Mouse (Mus musculus) forebrain, embryonic 14.5 days (tissue): ENCODE measurements around the gene Arid1a. TPM values are rescaled to one million over a fixed set of nuclear protein-coding genes. Genes with fewer than 3 reads are reported as not detected.
A peak's percentile ranks its signal among the peaks of the same experiment; 100 is the strongest.

ENCODE experiments used
- ATAC-seq: fragments of 200-750 bp; cut with Nextera tagmentation; 2 replicates; pipeline ENCODE4 v1.8.0; 2017; ENCODE audit warnings: mild to moderate bottlenecking, moderate library complexity
- DNase-seq: peaks from one replicate; pipeline ENCODE4 v3.0.0-alpha.2; 2015; ENCODE audit warnings: low spot score
- H3K27ac ChIP-seq: fragments of 300-500 bp; sonication (generic); 2 replicates; pipeline ENCODE4 v1.5.1; 2014; ENCODE audit warnings: low read depth, mild to moderate bottlenecking, control low read depth, low read length, moderate library complexity
- H3K27me3 ChIP-seq: fragments of 300-500 bp; sonication (generic); replicated peaks from 2 replicates; pipeline ENCODE4 v1.6.1; 2014; ENCODE audit warnings: low read length, control low read depth, mixed read lengths; ENCODE audit not compliant: control insufficient read depth, insufficient read depth
- H3K36me3 ChIP-seq: fragments of 300-500 bp; sonication (generic); 2 replicates; pipeline ENCODE4 v1.6.1; 2014; ENCODE audit warnings: low read length, control low read depth; ENCODE audit not compliant: control insufficient read depth, insufficient read depth
- H3K4me1 ChIP-seq: fragments of 300-500 bp; sonication (generic); 2 replicates; pipeline ENCODE4 v1.6.1; 2014; ENCODE audit warnings: antibody characterized with exemption, low read length, control low read depth; ENCODE audit not compliant: control insufficient read depth, insufficient read depth
- H3K4me2 ChIP-seq: fragments of 300-500 bp; sonication (generic); 2 replicates; pipeline ENCODE4 v1.6.1; 2014; ENCODE audit warnings: mild to moderate bottlenecking, control low read depth, low read length
- H3K4me3 ChIP-seq: fragments of 300-500 bp; sonication (generic); 2 replicates; pipeline ENCODE4 v1.5.1; 2014; ENCODE audit warnings: low read depth, low read length, control low read depth
- H3K9ac ChIP-seq: fragments of 300-500 bp; sonication (generic); 2 replicates; pipeline ENCODE4 v1.6.1; 2014; ENCODE audit warnings: mild to moderate bottlenecking, low read length, control low read depth, moderate library complexity
- H3K9me3 ChIP-seq: fragments of 300-500 bp; sonication (generic); replicated peaks from 2 replicates; pipeline ENCODE4 v1.6.1; 2016; ENCODE audit warnings: low read length, control low read depth, mixed read lengths; ENCODE audit not compliant: control insufficient read depth
- WGBS: fragments of 180-500 bp; shearing (Covaris S2); extraction: QIAGEN DNeasy Blood & Tissue Kit; methylation state at CpG from one replicate; pipeline ENCODE4 v1.1.7; 2014; 5-methylcytosine and 5-hydroxymethylcytosine counted together
- polyA plus RNA-seq: library from polyadenylated mRNA; unstranded; fragments of >200 nt; fragmentation: Nextera tagmentation; extraction: Ambion mirVana; gene quantifications from 2 replicates; pipeline ENCODE4 v1.2.1, GENCODE M21; 2014

Gene Arid1a
- polyA plus RNA-seq, 1 experiment from 2014 or later = 30.9 TPM

DNA sequence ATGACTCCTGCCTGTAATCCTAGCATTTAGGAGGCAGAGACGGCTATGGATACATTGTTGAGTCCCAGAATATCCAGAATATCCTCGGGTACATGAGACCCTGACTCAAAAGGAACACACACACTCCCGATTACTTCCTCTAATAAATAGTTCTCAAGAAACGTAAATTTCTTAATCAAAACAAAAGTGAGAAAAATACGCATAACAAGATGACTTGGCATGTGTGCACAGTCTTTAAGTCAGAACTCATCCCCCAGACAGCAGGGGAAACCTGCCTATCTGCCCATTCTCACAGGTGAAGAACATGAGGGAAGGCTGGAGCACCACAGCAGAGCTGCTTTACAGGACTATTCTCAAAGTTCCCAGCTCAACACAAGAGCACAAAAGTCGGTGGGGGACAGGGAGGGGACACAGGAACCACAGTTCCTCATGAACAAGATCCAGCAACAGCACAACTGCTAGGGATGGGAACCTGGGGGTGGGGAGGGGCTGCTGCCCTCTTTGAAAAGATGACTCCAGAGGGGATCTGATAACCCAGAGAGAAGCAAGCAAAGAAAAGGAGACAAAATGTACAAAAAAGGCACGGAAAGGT lies 6.3 kb downstream of the Arid1a start:
- WGBS = 31% methylated on average over 7 of the region's 7 CpGs
- Histone ChIP-seq H3K4me2 (peak overlapping the region; percentile 84), H3K27me3 (no peaks in the 10 kb centered on the region), H3K27ac (no peak overlapping the region), H3K9ac (peak overlapping the region; percentile 100), H3K4me1 (peaks cover 38% of the 10 kb centered on the region), H3K4me3 (peak overlapping the region; percentile 100), H3K36me3 (peaks cover 12% of the 10 kb centered on the region; the same call in 1 of the 2 replicates), H3K9me3 (no peaks in the 10 kb centered on the region)
- DNase-seq = no peak
- ATAC-seq = no peak

DNA sequence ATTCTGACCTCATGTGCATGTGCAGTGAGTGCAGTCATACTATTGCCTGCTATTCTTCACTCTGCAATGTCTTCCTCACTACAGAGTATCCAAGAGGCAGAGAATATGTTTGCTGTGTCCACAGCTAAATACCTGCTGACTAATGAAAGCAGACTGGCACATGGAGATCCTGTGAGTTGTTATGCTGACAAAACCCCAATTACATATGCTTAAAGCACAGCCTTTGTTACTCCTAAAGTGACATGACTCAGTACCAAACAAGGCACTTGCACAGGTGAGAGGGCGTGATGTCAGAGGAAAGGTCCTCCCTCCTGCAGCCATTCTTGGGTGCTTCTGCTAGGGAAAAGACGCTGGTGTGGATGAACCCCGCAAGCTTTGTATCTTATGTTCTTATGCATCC lies 21.3 kb downstream of the Arid1a start:
- H3K4me3 ChIP-seq = no peak overlapping the region
- 86% methylated on average over 3 of the region's 3 CpGs for WGBS
- H3K9me3 ChIP-seq = no peaks in the 10 kb centered on the region
- no peak overlapping the region for H3K4me2 ChIP-seq
- ATAC-seq (no peak), DNase-seq (no peak)
- peaks cover 20% of the 10 kb centered on the region for H3K36me3 ChIP-seq
- peaks cover 41% of the 10 kb centered on the region for H3K4me1 ChIP-seq
- H3K27me3 ChIP-seq = no peaks in the 10 kb centered on the region
- H3K27ac ChIP-seq = no peak overlapping the region
- H3K9ac ChIP-seq = no peak overlapping the region

DNA sequence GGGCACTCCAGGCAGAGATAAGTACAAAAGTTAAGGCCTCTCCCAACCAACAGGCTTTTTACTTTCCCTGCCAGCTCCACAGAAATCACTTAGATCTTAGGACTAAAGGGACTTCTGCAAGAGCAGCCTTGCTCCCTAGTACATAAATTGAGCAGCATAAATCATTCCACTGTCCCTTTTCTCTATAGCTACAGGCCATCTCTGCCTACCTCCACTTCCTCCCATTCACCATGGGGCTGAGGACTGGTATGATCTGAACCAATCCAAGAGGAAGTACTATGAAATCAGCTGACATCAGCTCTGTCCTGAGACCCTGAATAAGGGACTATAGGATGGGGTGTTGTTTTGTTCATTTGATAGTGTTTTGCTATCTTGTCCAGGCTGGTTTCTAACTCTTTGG lies 26.4 kb downstream of the Arid1a start:
- DNase-seq = no peak
- ATAC-seq = peak; percentile 9
- H3K4me2 ChIP-seq = peak overlapping the region; percentile 49
- H3K4me3 ChIP-seq = no peak overlapping the region; the same call in 1 of the 2 replicates
- H3K9ac ChIP-seq = peak overlapping the region; percentile 54
- H3K27ac ChIP-seq = peak overlapping the region; percentile 94
- H3K9me3 ChIP-seq = no peaks in the 10 kb centered on the region
- peaks cover 69% of the 10 kb centered on the region for H3K4me1 ChIP-seq
- no peaks in the 10 kb centered on the region for H3K27me3 ChIP-seq
- peaks cover 8% of the 10 kb centered on the region; the same call in 1 of the 2 replicates for H3K36me3 ChIP-seq

DNA sequence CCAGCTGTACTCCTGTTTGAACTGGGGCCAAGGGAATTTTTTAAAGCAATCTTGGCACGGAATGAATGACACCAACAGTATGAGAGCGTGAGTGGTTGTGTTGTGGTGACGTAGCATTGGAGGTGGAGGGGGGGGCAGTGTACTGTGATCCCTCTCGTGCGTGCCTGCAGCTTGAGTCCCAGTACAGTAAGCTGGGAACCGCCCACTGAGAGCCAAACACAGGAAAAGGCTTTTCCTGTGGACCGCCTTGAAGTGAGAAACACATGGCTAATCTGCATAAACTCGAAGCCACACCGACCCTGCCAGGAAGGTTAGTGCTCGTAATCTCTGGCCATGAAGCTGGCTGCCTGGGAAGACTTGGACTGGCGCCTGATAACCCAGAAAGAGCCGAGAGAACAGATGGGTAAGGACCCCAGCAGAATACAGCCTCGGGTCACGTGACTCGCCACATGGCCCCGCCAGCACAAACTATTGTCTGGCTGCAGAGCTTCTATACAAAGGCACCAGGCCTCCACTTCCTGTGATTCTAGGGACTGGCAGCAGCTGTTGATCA lies 27.0 kb downstream of the Arid1a start:
- WGBS = under 1% methylated on average over 16 of the region's 16 CpGs

GRCm38 (mm10) chr4:133729007-133729406 lies 27.6 kb downstream of the Arid1a start:
- H3K9me3 ChIP-seq = no peaks in the 10 kb centered on the region
- WGBS = 42% methylated on average over 6 of the region's 6 CpGs
- peaks cover 65% of the 10 kb centered on the region for H3K4me1 ChIP-seq
- H3K27me3 ChIP-seq = no peaks in the 10 kb centered on the region
- H3K4me2 ChIP-seq = peak overlapping the region; percentile 49
- H3K27ac ChIP-seq = peak overlapping the region; percentile 94
- 0 out of 2 replicates have a peak overlapping the region, but pooled peaks have one; percentile 6 for H3K4me3 ChIP-seq
- H3K9ac ChIP-seq = no peak overlapping the region
- ATAC-seq (no peak), DNase-seq (peak; percentile 55)
- H3K36me3 ChIP-seq = 0 out of 2 replicates have a peak, but pooled peaks cover 4% of the 10 kb centered on the region

More for the DNA sequence above, 27.0 kb downstream of the Arid1a start:
- H3K27ac ChIP-seq = peak overlapping the region; percentile 94
- H3K4me2 ChIP-seq = peak overlapping the region; percentile 49
- peaks cover 4% of the 10 kb centered on the region; the same call in 1 of the 2 replicates for H3K36me3 ChIP-seq
- H3K4me3 ChIP-seq = no peak overlapping the region; the same call in 1 of the 2 replicates
- H3K4me1 ChIP-seq = peaks cover 69% of the 10 kb centered on the region
- peak; percentile 95 for ATAC-seq
- no peaks in the 10 kb centered on the region for H3K27me3 ChIP-seq
- peak overlapping the region; percentile 54 for H3K9ac ChIP-seq
- peak; percentile 98 for DNase-seq
- no peaks in the 10 kb centered on the region for H3K9me3 ChIP-seq

DNA sequence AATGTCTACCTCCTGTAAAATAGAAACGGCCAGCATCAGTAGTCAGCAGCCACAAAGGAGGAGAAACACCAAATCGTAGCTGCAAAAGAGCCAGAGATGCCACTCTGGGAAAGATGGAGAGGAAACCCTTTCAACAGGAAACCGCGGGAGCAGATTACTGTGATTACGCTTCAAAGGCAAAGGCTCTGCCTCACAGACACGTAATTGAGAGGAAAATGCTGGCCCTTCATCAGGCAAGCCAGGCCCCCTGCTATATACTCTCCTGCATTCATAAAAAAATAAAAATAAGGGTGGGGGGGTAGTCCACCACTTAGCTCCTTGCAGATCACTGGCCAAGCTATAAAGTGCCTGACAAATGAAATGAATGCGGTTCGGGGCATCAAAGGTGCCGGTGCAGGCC lies 28.3 kb downstream of the Arid1a start:
- ATAC-seq (no peak), DNase-seq (peak; percentile 59)
- Histone ChIP-seq H3K4me2 (peak overlapping the region; percentile 49), H3K27ac (peak overlapping the region; percentile 94), H3K4me3 (no peak overlapping the region), H3K27me3 (no peaks in the 10 kb centered on the region), H3K9me3 (no peaks in the 10 kb centered on the region), H3K9ac (peak overlapping the region; percentile 43), H3K4me1 (peaks cover 60% of the 10 kb centered on the region), H3K36me3 (0 out of 2 replicates have a peak, but pooled peaks cover 4% of the 10 kb centered on the region)
- 16% methylated on average over 9 of the region's 9 CpGs for WGBS

DNA sequence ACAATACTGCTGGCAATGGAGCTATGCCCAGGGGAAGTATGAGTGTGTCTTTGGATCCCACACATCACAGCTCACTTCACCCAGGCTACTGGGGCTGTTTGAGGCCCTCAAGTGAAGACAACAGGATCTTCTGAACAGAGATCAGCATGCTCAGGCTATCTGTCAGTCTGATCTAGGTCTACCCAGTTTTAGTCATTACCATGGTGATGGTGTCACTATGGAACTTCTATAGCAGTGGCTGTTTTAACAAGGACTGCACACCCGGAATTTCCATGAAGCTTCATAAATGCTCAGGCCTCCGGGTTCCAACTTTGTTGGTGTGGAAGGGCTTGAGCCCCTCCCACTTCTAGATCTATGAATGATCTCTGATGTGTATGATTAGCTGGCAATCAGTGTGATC lies 30.9 kb downstream of the Arid1a start:
- Histone ChIP-seq H3K9ac (no peak overlapping the region), H3K27me3 (no peaks in the 10 kb centered on the region), H3K27ac (no peak overlapping the region), H3K4me2 (no peak overlapping the region), H3K9me3 (no peaks in the 10 kb centered on the region), H3K4me1 (peaks cover 42% of the 10 kb centered on the region), H3K4me3 (no peak overlapping the region), H3K36me3 (peaks cover 26% of the 10 kb centered on the region)
- DNase-seq (no peak), ATAC-seq (no peak)
- WGBS = 69% methylated on average over 2 of the region's 2 CpGs

GRCm38 (mm10) chr4:133719791-133720190 lies 36.8 kb downstream of the Arid1a start:
- peaks cover 79% of the 10 kb centered on the region for H3K36me3 ChIP-seq
- H3K4me2 ChIP-seq = no peak overlapping the region
- no peak overlapping the region for H3K9ac ChIP-seq
- WGBS = 88% methylated on average over 3 of the region's 3 CpGs
- no peaks in the 10 kb centered on the region for H3K27me3 ChIP-seq
- H3K27ac ChIP-seq = no peak overlapping the region
- H3K9me3 ChIP-seq = no peaks in the 10 kb centered on the region
- ATAC-seq (no peak), DNase-seq (no peak)
- no peak overlapping the region for H3K4me3 ChIP-seq
- no peaks in the 10 kb centered on the region for H3K4me1 ChIP-seq

GRCm38 (mm10) chr4:133712755-133713154 lies 43.8 kb downstream of the Arid1a start:
- WGBS = 84% methylated on average over 5 of the region's 5 CpGs
- H3K4me2 ChIP-seq = no peak overlapping the region
- no peak overlapping the region for H3K9ac ChIP-seq
- peaks cover 70% of the 10 kb centered on the region for H3K36me3 ChIP-seq
- H3K27me3 ChIP-seq = no peaks in the 10 kb centered on the region
- no peak for DNase-seq
- ATAC-seq = no peak
- H3K4me3 ChIP-seq = no peak overlapping the region
- H3K4me1 ChIP-seq = peaks cover 6% of the 10 kb centered on the region
- H3K9me3 ChIP-seq = no peaks in the 10 kb centered on the region
- H3K27ac ChIP-seq = no peak overlapping the region
